Mouse (Mus musculus) lung, postnatal 4 days (tissue): Measurements from ENCODE around the gene Dact3.

Experiments used
- DNase-seq, 2 experiments: peaks; one replicate each; pipeline ENCODE4 v3.0.0; 2021

The Dact3 gene

DNA sequence AGATGAGACGGTGACA, at the start of gene Dact3:
Dact3 (plus strand) TSS at position 8 of the 16 bp plus-strand sequence.
- DNase-seq, result no peak

DNA sequence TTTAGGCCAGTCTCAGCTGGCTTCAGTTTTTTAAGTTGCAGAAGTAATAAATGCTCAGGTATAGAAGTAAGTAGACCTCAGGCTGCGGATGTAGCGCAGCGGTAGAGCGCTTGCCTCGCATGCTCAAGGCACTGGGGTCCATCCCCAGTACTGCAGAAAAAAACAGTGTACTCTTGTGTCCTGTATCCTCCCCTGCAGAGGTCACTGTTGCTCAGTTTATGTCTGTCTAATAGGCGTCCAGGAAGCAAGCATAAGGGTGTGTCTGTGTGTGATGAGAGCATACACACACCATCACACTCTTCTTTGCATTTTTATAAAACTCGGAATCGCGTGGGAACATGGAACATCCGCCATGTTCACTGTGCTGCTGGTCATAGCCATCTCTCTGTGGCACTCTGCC, 49.3 kb upstream of the Dact3 start:
- DNase-seq, result peak in 1 of 2 experiments; percentile 66

DNA sequence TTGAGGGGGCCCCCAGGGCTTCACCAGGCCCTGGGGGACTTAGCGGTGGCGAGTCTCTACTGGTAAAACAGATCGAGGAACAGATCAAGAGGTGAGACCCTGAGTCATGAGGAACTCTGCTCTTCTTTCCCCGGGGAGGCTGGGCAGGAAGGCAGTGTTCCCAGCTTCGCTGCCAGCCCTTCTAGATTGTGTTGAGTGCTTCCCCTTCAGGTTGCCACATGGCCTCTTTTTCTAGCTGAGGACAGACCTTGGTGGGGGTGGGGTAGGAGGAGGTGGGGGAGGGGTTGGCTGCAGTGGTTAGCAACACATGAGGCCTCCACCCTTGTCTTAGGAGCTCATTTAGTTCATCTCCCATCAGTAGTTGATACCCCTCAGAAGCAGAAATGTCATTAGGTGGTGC, 48.5 kb upstream of the Dact3 start:
- DNase-seq, result no peak

DNA sequence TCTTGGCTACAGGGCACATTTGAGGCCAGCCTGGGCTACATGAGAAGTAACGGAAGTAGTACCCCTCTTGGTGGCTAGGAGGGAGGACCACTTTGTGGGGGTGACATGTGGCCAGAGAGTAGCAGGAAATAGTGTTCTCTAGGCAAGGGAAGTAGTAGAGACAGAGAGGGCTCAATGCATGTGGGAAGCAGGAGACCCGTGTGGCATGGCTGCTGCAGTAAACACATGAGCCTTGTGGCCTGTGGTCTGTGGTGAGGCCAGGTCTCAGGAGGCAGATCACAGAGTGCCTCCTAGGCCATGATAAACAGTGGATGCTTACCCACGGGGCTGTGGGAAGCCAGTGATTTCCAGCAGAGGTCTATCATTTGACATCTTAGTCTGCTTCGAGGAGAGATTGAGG, 47.8 kb upstream of the Dact3 start:
- DNase-seq, result no peak

DNA sequence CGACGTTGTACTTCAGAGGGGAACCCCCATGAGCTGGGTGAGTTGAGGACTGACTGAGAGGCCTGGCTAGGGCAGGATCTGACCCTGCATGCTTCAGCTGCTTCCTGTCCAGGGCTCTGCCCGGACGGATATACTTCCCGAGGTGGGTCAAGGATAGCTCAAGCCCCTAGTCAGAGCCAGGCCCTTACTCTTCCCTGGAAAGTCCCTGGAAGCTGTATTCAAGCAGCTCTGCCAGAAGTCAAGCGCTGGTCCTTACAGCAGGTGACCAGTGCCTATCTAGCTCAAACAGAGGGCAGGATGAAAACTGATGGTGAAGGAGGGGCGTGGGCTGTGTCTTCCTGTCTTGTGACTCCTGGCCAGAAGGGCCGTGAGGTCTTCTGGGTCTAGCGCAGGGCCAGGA, 44.7 kb upstream of the Dact3 start:
- DNase-seq, result no peak

DNA sequence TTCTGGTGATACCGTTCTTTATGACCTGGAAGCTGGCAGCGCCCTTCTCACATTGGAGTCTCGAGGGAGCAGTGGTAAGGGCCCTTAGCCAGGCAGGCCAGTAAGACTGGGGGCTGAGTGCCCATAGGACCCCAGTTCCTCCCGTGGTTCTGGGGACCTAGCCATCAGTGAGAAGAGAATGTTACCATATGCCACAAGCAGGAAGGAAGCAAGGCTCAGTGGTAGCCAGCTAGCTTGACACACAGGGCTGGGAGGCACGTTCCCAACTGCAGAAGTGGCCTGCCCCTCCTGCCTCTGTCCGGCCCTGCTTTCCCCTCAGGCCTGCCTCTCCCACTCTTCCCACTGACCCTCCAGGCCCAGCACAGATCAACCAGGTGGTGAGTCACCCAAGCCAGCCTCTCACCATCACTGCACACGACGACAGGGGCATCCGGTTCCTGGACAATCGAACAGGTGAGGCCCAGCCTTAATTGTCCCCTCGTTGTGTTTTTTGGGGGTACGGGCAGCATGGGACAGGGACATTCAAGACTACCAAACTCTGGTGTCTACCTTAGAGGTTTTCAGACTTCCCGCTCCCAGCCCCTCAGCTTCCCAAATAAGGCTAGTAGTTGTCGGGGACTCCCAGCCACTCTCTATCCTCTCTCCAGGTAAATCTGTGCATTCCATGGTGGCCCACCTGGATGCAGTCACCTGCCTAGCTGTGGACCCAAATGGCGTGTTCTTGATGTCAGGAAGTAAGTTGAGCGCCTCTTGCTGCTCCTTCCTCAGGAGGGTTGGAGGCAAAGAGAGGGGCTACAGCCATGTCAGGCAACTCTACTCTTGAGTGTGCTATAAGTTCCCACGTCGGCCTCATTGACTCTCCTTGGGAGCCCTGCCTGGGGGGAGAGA, 37.0 kb upstream of the Dact3 start:
- DNase-seq, result no peak

DNA sequence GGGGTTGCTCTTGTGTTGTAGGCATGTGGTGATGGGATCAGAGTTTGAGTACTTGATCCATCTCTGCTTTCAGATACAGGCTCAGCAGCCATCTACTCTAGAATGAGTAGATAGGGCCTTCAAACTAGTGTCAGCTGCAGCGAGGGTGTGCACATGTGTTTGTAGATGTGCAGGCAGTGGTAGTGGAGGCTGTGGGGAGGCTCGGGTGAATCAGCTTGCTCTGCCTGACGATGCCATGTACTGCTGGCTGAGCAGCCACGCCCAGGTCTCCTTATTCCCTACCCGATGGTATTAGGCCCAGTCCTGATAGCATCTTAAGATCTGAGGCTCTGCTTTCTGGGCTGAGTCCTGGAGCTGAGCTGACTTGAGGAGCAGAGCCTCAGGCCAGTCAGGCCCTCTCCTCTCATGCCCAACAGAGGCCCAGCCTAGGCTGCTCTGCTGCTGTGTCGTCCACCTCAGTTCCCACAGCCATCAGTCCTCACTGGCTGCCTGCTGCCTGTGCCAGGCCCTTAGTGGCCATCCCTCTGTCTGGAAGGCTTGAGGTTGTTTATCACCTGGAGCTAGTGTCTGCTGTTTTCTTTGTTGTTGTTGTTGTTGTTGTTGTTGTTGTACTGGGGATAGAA, 36.2 kb upstream of the Dact3 start:
- DNase-seq, result no peak

DNA sequence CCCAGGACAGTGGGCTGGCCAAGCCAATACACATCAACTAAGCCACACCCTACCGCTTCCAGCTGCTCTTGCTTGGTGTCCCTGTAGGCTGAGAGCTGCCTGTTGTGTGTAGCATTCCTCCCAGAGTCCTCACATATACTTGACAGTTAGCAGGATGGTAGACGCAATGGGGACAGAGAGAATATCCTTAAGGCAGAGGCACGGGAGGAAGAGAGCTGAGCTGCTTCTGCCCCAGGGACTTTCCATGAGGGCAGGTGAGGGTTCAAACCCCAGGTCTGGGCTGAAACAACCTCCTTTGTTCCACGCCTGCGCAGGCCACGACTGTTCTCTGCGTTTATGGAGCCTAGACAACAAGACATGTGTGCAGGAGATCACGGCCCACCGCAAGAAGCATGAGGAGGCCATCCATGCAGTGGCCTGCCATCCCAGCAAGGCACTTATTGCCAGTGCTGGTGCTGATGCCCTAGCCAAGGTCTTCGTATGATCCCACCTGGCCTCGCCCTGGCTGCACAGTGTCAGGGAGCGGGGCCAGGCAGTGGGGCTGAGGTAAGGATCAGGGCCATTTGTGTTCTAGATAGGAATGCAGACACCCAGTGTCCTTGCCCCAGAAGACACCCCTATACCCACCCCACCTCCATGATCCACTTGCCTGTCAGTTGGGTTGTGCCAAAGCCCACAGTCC, 35.5 kb upstream of the Dact3 start:
- no peak for DNase-seq

DNA sequence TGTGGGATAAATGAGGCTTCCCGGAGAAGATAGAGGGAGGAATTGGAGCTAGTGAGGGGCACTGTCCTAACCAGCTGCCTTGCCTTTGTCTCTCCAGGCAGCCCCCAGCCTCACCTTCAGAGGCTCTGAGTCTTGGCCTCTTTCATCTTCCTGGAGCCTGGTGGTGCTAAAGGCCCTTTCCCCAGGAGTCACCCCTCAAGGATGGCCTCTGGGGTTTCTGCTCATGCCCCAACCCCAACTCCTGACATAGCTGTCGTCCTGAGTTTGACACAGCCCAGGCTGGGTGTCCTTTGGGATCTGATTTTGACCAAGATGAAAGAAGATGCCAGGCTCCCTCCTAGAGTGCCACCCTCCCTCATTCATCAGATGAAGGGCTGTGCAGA, 35.0 kb upstream of the Dact3 start:
- DNase-seq, result no peak

DNA sequence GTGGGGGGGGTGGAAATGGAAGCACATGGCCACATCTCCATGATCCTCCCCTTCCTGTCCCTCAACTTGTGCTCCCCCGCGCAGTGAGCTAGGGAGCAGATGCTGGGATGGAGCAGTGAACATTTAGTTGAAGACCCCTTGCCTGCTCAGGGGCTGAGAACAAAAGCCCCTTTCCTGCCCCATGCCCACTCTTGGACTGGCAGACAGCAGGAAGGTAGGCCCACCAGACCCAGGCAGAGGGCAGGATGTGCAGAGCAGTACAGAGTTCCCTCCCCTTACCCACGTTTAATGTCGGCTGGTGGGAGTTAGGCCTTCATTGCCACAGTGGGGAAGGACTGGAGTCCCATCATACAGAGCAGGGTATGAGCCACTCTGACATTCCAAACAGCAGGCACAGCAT, 34.0 kb upstream of the Dact3 start:
- no peak for DNase-seq

DNA sequence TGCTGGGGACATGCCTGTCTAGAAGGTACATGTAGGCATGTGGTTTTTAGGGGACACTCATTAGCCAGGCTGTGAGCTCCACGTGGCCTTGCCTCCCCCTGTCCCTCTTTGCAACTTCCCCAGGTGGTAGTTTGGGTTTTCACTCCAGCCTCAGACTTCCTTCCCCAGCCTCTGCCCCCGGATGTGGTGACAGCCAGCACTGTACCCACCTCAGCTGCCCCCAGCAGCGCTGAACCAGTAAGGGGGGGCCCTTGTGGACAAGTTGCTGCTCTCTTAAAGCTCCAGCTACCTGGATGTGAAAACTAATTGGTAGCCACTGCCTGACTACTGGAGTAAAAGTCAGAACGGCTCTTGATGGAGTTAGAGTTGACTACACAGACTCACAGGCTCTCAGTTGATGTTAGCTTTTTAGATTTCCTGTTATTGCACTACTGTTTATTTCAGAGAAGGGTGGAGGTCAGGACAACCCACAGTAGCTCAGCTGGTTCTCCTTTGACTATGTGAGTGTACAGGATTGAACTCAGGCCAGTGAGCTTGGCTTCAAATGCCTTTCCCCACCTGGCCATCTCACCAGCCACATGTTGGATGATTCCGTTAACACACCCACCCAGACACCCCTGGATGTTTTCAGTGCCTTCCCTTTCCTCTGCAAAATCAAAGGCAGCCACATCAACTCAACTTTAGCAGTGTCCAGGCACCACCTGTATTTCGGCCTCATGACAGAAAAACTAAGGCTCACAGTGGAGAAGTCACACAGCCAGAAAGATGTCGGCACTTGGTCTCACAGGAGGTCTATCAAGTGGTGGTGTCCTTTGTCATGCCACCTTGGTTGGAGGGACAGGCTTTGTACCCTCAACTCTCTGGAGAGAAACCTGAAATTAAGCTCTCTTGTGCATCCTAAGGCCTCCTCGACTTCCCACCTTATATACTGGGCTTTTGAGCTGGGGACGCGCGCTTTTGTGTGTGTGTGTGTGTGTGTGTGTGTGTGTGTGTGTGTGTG, 33.3 kb upstream of the Dact3 start:
- peak; percentile 53 to 65 for DNase-seq

DNA sequence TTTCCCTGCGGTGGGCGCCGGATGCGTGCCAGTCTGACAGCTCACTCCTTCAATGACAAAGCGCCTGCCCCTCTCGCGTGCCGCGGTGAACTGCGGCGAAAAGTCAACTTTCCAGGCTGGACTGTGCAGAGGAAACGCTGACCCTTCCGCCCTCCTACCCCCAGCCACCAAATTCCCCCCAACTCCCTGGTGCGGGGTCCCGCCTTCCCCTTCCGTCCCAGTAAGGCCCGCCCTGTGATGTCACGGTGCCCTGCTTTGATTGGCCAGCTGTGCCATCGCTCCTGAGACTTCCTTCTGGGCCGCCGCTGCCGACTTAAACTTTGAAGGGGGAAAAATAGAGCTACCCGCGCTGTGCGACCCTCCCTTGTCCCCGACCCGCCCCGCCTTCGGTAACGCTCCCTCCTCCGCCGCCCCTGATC, 32.5 kb upstream of the Dact3 start, which contains the start of gene Prkd2:
Prkd2 (plus strand) TSS at position 258 of the 419 bp plus-strand sequence.
- peak; percentile 95 for DNase-seq

DNA sequence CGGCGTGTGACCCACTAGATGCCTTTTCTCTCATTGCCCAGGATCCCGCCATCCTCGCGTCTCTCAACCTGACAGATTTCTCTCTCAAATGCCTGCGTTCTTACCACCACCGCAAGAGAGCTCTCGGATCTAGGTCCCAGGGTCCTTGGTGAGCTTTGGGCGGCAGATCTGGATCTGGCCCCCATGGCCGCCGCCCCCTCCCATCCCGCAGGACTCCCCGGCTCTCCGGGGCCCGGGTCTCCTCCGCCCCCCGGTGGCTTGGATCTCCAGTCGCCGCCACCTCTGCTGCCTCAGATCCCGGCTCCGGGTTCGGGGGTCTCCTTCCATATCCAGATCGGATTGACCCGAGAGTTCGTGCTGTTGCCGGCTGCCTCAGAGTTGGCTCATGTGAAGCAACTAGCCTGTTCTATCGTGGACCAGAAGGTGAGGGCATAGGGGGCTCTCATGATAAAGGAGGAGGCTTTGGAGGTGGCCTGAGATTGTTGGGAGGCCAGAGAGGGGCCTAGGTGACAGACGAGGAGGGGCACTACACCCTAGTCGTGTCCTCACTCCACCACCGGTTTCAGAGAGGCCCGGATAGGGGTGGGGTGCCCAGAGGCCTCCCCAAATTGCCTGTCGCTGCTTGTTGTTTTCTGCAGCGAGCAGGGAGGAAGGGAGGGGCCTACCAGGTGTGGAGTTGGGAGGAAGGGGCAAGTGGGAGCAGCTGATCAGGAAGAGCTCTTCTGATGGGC, 31.5 kb upstream of the Dact3 start:
- peak; percentile 58 to 61 for DNase-seq

DNA sequence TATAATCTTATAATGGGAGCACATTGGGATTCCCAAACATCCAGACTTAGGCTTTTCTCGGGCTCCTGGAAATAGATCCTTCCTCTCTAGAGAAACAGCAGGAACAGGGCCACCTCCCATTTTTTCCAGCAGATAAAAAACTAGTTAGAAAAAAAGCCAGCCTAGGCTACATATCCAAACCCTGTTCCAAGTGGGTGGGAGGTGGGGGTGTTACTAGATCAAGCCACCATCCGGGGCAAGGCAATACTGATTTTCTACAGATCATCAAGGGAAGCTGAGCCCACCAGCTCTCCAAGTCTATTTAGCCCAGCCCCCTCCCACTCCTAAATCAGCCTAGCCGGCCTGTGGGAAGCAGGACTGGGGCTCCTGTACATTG, 30.4 kb upstream of the Dact3 start:
- DNase-seq, result no peak

DNA sequence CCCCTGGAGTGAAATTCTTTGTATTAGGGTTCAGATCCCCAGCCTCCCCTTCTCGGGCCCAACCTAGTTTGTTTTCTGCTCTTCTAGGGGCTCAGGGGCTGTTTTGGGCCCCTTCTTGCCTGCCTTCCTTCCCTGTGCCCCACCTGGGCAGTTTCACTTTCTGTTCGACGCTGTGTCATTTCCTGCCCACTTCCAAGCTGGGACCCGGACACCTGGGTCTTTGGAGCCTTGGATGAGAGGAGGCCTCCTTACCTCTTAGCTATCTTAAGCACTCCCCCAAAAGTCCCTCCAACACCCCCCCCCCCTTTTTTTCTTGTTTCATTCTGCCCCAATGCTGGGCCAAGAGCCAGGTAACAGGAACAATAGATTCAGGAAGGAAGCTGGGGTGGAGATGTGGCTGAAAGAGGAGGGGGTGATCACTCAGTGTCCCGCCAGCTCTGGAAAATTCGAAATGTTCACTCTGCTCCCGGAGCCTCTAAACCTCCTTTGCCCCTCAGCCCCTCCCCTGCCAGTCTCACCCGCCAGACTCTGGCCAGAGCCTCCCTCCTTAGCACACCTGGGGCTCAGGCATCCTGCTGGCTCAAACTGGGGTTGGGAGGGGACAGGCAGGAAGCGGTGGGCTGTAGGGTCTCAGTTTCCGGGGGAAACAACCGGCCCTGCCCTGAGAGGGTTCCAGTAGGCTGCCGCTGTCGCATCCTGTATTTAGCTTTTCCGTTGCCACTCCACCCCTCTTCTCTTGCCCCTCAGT, 29.9 kb upstream of the Dact3 start:
- peak; percentile 67 to 79 for DNase-seq

DNA sequence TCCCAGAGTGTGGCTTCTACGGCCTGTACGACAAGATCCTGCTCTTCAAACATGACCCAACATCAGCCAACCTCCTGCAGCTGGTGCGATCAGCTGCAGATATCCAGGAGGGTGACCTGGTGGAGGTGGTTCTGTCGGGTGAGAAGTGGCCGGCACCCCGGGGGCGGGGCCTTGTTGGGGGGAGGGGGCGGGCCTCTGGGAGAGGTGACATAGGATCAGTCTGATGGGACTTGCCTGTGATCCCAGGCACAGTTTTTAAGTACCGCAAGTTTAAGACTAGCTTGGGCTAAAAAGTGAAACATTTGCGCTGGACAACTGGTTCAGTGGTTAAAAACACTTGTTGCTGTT, 29.3 kb upstream of the Dact3 start:
- DNase-seq, result no peak

DNA sequence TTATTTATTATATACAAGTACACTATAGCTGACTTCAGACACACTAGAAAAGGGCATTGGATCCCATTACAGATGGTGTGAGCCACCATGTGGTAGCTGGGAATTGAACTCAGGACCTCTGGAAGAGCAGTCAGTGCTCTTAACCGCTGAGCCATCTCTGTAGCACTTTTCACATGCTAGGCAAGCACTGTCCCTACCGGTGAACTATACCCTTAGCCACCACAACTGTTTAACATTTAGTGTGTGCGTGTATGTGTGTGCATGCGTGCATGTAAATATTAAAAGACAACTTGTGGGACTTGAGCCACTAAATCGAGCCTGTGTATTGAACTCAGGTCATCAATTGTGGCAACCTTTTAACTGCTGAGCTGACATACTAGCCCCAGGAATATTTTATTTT, 28.3 kb upstream of the Dact3 start:
- no peak for DNase-seq

DNA sequence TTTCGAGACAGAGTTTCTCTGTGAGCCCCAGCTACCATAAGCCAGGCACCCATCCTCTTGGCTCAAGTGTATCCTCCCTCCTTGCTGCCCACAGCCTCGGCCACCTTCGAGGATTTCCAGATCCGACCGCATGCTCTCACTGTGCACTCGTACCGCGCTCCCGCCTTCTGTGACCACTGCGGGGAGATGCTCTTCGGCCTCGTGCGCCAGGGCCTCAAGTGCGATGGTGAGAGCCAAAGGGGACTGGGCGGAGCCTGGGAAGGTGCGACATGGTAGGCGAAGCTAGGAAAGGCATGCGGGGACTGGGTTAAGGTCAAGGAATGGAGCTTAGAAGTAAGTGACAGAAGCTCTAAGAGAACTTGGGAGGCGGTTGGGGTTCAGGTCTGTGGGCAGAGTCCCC, 27.6 kb upstream of the Dact3 start:
- DNase-seq, result no peak

DNA sequence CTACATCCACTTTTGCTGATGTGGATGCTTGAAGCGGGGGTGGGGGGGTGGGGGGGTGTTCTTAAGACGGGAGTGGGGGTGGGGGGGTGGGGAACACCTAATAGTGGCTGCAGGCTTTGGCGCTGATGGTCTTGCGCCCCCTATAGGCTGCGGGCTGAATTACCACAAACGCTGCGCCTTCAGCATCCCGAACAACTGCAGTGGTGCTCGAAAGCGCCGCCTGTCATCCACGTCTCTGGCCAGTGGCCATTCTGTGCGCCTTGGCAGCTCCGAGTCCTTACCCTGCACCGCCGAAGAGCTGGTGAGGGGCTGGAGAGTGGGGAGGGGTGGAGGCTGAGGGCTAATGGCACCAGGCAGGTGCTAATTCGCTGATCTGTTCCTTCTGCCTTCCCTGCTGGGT, 26.5 kb upstream of the Dact3 start:
- peak; percentile 70 to 75 for DNase-seq

DNA sequence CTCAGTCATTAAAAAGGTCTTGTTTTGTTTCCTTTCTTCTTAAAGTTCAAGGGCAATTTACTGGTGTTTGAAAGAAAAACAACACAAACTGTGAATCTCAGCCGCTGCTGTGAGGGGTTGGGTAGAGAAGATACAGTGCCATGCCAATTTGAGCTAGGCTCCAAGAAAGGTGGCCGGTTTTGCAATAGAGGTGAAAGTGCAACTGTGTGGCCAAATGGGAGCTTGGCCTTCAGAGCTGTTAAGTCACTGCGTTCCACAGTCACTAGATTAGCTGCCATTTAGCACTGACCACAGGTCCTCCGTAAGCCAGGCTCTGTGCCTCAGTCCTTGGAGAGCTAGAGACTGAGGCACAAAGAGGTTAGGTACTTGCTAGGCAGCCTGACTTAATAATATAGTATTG, 23.5 kb upstream of the Dact3 start:
- no peak for DNase-seq

DNA sequence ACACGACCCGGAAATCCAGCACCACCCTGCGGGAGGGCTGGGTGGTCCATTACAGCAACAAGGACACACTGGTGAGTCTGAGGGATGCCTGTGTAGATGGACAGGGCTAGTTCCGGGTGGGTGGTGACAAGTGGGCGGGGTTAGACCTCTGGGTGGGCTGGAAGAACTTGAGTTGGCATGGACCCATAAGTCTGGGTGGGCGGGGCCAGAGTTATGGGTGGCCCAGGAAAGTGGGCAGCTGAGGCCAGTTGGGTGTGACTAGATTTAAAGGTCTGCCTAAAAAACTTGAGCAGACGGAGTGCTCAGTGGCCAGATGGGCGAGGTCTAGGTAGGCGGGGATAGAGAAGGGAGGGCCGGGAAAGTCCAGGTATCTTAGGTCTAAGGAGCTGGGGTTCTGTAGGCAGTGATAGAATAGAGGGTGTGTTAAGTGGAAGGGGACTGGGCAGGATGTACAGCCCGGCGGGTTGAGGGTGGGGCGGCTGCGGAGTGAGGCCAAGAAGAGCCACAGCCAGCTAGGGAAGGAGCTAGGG, 21.8 kb upstream of the Dact3 start:
- DNase-seq, result peak; percentile 62 to 74

DNA sequence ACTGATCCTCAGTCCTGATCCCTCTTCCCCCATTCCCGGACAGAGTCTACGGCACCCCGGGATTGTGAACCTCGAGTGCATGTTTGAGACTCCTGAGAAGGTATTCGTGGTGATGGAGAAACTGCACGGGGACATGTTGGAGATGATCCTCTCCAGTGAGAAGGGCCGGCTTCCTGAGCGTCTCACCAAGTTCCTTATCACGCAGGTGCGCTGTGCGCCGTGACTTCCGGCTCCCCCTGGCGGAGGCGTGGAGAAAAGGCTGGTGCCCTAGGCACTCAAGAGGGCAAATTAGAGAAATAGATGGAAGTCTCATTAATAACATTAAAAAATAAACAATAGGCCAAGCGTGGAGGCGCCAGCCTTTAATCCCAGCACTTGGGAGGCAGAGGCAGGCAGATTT, 16.8 kb upstream of the Dact3 start:
- peak; percentile 50 to 58 for DNase-seq
